Mouse (Mus musculus): Measurements from ENCODE around the gene Dis3. TPM values are rescaled to one million over a fixed set of nuclear protein-coding genes. Genes with fewer than 3 reads are reported as not detected.

Gene Dis3
- total and polyA plus RNA-seq, 3 experiments, result 42.2 to 159 (median 79.6) TPM

- peaks cover 9 to 44% of the 10 kb centered on the region in 2 experiments for H3K36me3 ChIP-seq (ENCODE audit: control insufficient read depth in 1 of 2, insufficient read depth in 2 of 2, low read length in 2 of 2)
- TF ChIP-seq POLR2AphosphoS5 (IDR thresholded peaks at IDR 0.05; ENCODE audit: borderline replicate concordance, low read depth, low read length) (no peak), MYB (IDR thresholded peaks at IDR 0.05; ENCODE audit: low read depth, low read length) (peak; percentile 73), RCOR1 (IDR thresholded peaks at IDR 0.05; ENCODE audit: low read depth, low read length) (0 out of 2 replicates have a peak, but pooled peaks have one; percentile 7), MXI1 (IDR thresholded peaks at IDR 0.05; ENCODE audit: low read depth, low read length) (0 out of 2 replicates have a peak, but pooled peaks have one; percentile 23), CHD1 (IDR thresholded peaks at IDR 0.05; ENCODE audit: low read depth, low read length) (no peak), BHLHE40 (IDR thresholded peaks at IDR 0.05; ENCODE audit: borderline replicate concordance, low read depth, low read length) (no peak), CHD2 (IDR thresholded peaks at IDR 0.05; ENCODE audit: low read length) (no peak), POLR2A (IDR thresholded peaks at IDR 0.05; ENCODE audit: control insufficient read depth in 1 of 2, insufficient read depth in 1 of 2, low read depth in 1 of 2, low read length in 2 of 2, poor library complexity in 1 of 2) (no peak), GATA1 (IDR thresholded peaks at IDR 0.05; ENCODE audit: low read depth, low read length) (peak; percentile 22; the same call in 1 of the 2 replicates), MAFK (IDR thresholded peaks at IDR 0.05; ENCODE audit: borderline replicate concordance, low read depth, low read length) (no peak), EP300 (IDR thresholded peaks at IDR 0.05; ENCODE audit: low read depth in 1 of 2, low read length in 2 of 2) (peak; percentile 52 to 65; a peak in 3 of 4 replicates)
- DNase-seq (ENCODE audit: low read depth, low spot score), result peak; percentile 69
- peak overlapping the region; percentile 82 for H3K27ac ChIP-seq (ENCODE audit: control insufficient read depth, low read depth, low read length)
- H3K27me3 ChIP-seq (ENCODE audit: control insufficient read depth in 1 of 2, insufficient read depth in 2 of 2, low read length in 2 of 2), result no peaks in the 10 kb centered on the region
- peak overlapping the region; percentile 31 for H3K9ac ChIP-seq (ENCODE audit: control insufficient read depth, low read depth, low read length, poor library complexity, severe bottlenecking)
- H3K4me1 ChIP-seq (ENCODE audit: control insufficient read depth in 1 of 2, insufficient read depth in 2 of 2, low read length in 2 of 2), result peaks cover 30 to 32% of the 10 kb centered on the region in 2 experiments
- peaks cover 2% of the 10 kb centered on the region; the same call in 1 of the 2 replicates for H3K79me2 ChIP-seq (ENCODE audit: control insufficient read depth, insufficient read depth, low read length, poor library complexity)
- no peaks in the 10 kb centered on the region for H3K9me3 ChIP-seq (replicated peaks; ENCODE audit: insufficient read depth, low read length)
- H3K4me3 ChIP-seq (ENCODE audit: control insufficient read depth in 1 of 2, insufficient read depth in 1 of 2, low read depth in 2 of 2, low read length in 2 of 2), result no peak overlapping the region
Observed at GRCm38 (mm10) chr14:99106671-99107070, 7.1 kb upstream of the Dis3 start.

- H3K9ac ChIP-seq (ENCODE audit: control insufficient read depth, low read depth, low read length, poor library complexity, severe bottlenecking), result peak overlapping the region; percentile 24
- H3K36me3 ChIP-seq (ENCODE audit: control insufficient read depth in 1 of 2, insufficient read depth in 2 of 2, low read length in 2 of 2), result peaks cover 9 to 53% of the 10 kb centered on the region in 2 experiments; a peak in 3 of 4 replicates
- H3K27me3 ChIP-seq (ENCODE audit: control insufficient read depth in 1 of 2, insufficient read depth in 2 of 2, low read length in 2 of 2), result no peaks in the 10 kb centered on the region
- no peaks in the 10 kb centered on the region for H3K9me3 ChIP-seq (replicated peaks; ENCODE audit: insufficient read depth, low read length)
- peaks cover 32 to 35% of the 10 kb centered on the region in 2 experiments for H3K4me1 ChIP-seq (ENCODE audit: control insufficient read depth in 1 of 2, insufficient read depth in 2 of 2, low read length in 2 of 2)
- peak; percentile 74 for DNase-seq (ENCODE audit: low read depth, low spot score)
- peak overlapping the region in 1 of 2 experiments; percentile 1; a peak in 3 of 4 replicates for H3K4me3 ChIP-seq (ENCODE audit: control insufficient read depth in 1 of 2, insufficient read depth in 1 of 2, low read depth in 2 of 2, low read length in 2 of 2)
- H3K79me2 ChIP-seq (ENCODE audit: control insufficient read depth, insufficient read depth, low read length, poor library complexity), result peaks cover 4% of the 10 kb centered on the region
- peak overlapping the region; percentile 90 for H3K27ac ChIP-seq (ENCODE audit: control insufficient read depth, low read depth, low read length)
- peak; percentile 77; the same call in 1 of the 2 replicates for TF ChIP-seq GATA1 (IDR thresholded peaks at IDR 0.05; ENCODE audit: low read depth, low read length)
- peak; percentile 40; the same call in 1 of the 2 replicates for TF ChIP-seq ZMIZ1 (IDR thresholded peaks at IDR 0.05; ENCODE audit: low read depth, low read length)
- TF ChIP-seq ZNF384 (IDR thresholded peaks at IDR 0.05; ENCODE audit: low read depth, low read length), result no peak
- peak; percentile 90 for TF ChIP-seq MYC (IDR thresholded peaks at IDR 0.05; ENCODE audit: low read depth, low read length)
- no peak for TF ChIP-seq NELFE (IDR thresholded peaks at IDR 0.05; ENCODE audit: low read depth, low read length)
- TF ChIP-seq ETS1 (IDR thresholded peaks at IDR 0.05; ENCODE audit: low read depth, low read length), result peak; percentile 80
- 0 out of 2 replicates have a peak, but pooled peaks have one; percentile 17 for TF ChIP-seq TBP (IDR thresholded peaks at IDR 0.05; ENCODE audit: low read depth, low read length)
- TF ChIP-seq E2F4 (IDR thresholded peaks at IDR 0.05; ENCODE audit: borderline replicate concordance, low read depth, low read length), result no peak
- TF ChIP-seq MAFK (IDR thresholded peaks at IDR 0.05; ENCODE audit: borderline replicate concordance, low read depth, low read length), result no peak
- 0 out of 2 replicates have a peak, but pooled peaks have one; percentile 39 for TF ChIP-seq MAZ (IDR thresholded peaks at IDR 0.05; ENCODE audit: low read depth, low read length)
- TF ChIP-seq RAD21 (IDR thresholded peaks at IDR 0.05; ENCODE audit: low read depth, low read length), result no peak
- no peak for TF ChIP-seq SMC3 (IDR thresholded peaks at IDR 0.05; ENCODE audit: low read depth, low read length)
- no peak for TF ChIP-seq MEF2A (IDR thresholded peaks at IDR 0.05; ENCODE audit: extremely low read depth, insufficient replicate concordance, low read depth, low read length, poor library complexity, severe bottlenecking)
- no peak for TF ChIP-seq USF2 (IDR thresholded peaks at IDR 0.05; ENCODE audit: borderline replicate concordance in 1 of 2, insufficient read depth in 1 of 2, low read depth in 1 of 2, low read length in 2 of 2)
- TF ChIP-seq UBTF (IDR thresholded peaks at IDR 0.05; ENCODE audit: borderline replicate concordance, insufficient read depth, low read depth, low read length), result no peak
- peak; percentile 88 for TF ChIP-seq SIN3A (IDR thresholded peaks at IDR 0.05; ENCODE audit: low read length)
- TF ChIP-seq ZKSCAN1 (IDR thresholded peaks at IDR 0.05; ENCODE audit: low read depth, low read length), result no peak
- TF ChIP-seq USF1 (IDR thresholded peaks at IDR 0.05; ENCODE audit: low read depth, low read length), result no peak
- TF ChIP-seq TCF12 (IDR thresholded peaks at IDR 0.05; ENCODE audit: low read depth, low read length), result peak; percentile 86
- TF ChIP-seq ZC3H11A (IDR thresholded peaks at IDR 0.05; ENCODE audit: low read depth, low read length), result no peak
- TF ChIP-seq POLR2A (IDR thresholded peaks at IDR 0.05; ENCODE audit: control insufficient read depth in 1 of 2, insufficient read depth in 1 of 2, low read depth in 1 of 2, low read length in 2 of 2, poor library complexity in 1 of 2), result no peak
Observed at GRCm38 (mm10) chr14:99104542-99105123, 5.1 kb upstream of the Dis3 start.

Data from MEL (cell line).